Mouse (Mus musculus): ENCODE results near the gene Olig1. TPM values are rescaled to one million over a fixed set of nuclear protein-coding genes. Genes with fewer than 3 reads are reported as not detected.
"Not testable (repeated sequence)": the region's sequence is repeated elsewhere in the genome, so short reads cannot be mapped to it uniquely, and the experiment has no call there.

Olig1 gene
- polyA plus RNA-seq, 1 experiment, result not detected

DNA sequence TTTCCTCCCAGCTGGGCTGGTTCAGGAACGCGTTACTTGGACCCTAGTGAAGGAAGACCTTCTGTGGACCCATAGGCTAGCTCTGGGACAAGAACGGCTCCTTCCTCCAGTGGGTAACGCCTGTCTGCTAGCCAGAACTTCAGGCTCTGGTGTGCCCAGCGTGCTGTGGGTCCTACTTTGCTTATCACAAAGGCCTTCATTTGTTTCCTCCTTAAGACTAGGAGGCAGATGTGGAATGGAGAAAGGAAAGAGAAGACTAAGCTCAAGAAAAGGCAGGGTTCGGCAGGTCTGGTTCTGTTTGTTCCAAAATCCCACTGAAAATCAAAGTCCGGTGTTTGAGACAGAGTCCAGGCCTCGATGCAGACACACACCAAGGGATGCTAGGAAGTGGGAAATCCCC is 39.9 kb upstream of the Olig1 start:
- Histone ChIP-seq H3K36me3 (ENCODE audit: control insufficient read depth, insufficient read depth, low read length) (no peaks in the 10 kb centered on the region), H3K4me3 (ENCODE audit: low read depth, low read length) (no peak overlapping the region), H3K4me1 (ENCODE audit: control insufficient read depth, insufficient read depth, insufficient read length, low read length) (peaks cover 3% of the 10 kb centered on the region; the same call in 1 of the 2 replicates), H3K27ac (ENCODE audit: insufficient read depth, low read depth, low read length) (no peak overlapping the region), H3K27me3 (ENCODE audit: control insufficient read depth, insufficient read depth, low read length) (peaks cover 81% of the 10 kb centered on the region)
- TF ChIP-seq CTCF (IDR thresholded peaks at IDR 0.05; ENCODE audit: extremely low read depth, insufficient read length, insufficient replicate concordance, low read depth, low read length) (no peak), POLR2A (IDR thresholded peaks at IDR 0.05; ENCODE audit: low read depth, low read length) (no peak)
- WGBS, result 25% methylated on average over 8 of the region's 8 CpGs

DNA sequence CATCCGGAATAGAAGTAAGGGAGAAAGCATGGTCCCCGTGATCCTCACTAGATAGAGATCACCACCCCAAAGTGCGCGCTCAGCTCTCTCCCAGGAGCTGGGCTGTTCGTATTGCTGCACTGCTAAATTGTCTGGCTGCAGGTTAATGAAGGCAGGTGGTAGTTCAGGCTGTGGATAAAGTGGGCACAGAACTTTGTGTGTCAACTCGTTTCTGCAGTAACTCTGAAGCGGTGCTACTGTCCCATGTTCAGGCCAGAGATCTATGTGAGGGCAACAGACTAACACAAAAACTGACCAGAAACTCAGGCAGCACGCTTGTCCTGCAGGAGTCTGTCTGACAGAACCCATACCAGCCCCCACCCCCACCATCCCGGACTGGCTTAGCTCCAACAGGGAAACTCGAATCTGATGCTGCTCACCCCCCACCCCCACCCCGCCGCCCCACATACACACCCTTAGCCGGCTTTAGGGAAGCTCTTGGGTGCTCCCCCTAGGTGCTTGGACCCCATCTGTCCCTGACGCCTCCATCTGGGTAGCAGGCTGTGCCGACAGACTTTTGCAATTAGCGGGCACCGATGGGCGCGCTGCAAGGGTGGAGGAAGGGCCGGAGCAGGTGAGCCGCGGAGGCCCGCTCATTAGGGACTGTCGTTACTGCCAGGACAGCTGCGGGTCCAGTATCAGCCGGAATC is 37.6 kb upstream of the Olig1 start:
- Histone ChIP-seq H3K4me1 (ENCODE audit: control insufficient read depth, insufficient read depth, insufficient read length, low read length) (no peaks in the 10 kb centered on the region), H3K4me3 (ENCODE audit: low read depth, low read length) (no peak overlapping the region), H3K27ac (ENCODE audit: insufficient read depth, low read depth, low read length) (no peak overlapping the region), H3K27me3 (ENCODE audit: control insufficient read depth, insufficient read depth, low read length) (peaks cover 58% of the 10 kb centered on the region), H3K36me3 (ENCODE audit: control insufficient read depth, insufficient read depth, low read length) (no peaks in the 10 kb centered on the region)
- WGBS, result 9% methylated on average over 26 of the region's 26 CpGs
- TF ChIP-seq POLR2A (IDR thresholded peaks at IDR 0.05; ENCODE audit: low read depth, low read length) (no peak), CTCF (IDR thresholded peaks at IDR 0.05; ENCODE audit: extremely low read depth, insufficient read length, insufficient replicate concordance, low read depth, low read length) (no peak)

DNA sequence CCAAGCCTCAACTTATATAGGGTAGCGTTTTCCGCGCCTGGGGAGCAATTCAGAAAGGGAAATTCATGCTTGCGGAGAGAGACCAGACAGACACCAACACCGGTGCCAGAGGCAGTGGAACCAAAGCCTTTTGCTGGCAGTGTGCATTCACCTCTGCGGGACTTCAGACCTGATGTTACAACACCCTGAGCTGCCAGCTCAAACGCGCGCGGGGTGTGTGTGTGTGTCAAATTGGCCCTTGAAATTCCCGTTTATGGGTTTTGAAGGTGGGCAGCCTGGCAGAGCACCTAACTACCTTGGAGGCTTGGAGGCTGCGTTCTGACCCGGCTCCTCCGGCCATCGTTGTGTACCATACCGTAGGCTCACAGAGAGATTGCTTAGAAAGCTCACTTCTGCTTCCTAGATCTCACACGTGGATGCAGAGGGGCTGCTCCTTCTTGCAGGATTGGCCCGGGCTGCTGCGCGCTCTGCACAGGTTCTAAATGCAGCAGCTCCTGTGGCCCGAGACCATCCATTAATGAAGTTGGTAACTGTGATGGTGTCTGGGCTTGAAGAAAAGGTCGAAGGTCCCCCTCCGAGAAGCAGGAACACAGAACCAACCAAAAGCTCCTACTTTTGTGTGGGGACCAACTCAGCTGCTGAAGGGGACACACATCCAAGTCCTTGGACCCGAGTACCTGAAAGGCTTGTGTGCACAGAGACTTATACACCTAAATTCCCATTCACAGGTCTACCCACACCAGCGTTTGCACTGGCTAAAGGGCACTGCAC is 36.9 kb upstream of the Olig1 start:
- H3K36me3 ChIP-seq (ENCODE audit: control insufficient read depth, insufficient read depth, low read length), result no peaks in the 10 kb centered on the region
- H3K4me1 ChIP-seq (ENCODE audit: control insufficient read depth, insufficient read depth, insufficient read length, low read length), result no peaks in the 10 kb centered on the region
- WGBS, result 8% methylated on average over 25 of the region's 25 CpGs
- TF ChIP-seq CTCF (IDR thresholded peaks at IDR 0.05; ENCODE audit: extremely low read depth, insufficient read length, insufficient replicate concordance, low read depth, low read length) (no peak), POLR2A (IDR thresholded peaks at IDR 0.05; ENCODE audit: low read depth, low read length) (no peak)
- H3K27ac ChIP-seq (ENCODE audit: insufficient read depth, low read depth, low read length), result no peak overlapping the region
- H3K27me3 ChIP-seq (ENCODE audit: control insufficient read depth, insufficient read depth, low read length), result peaks cover 52% of the 10 kb centered on the region
- no peak overlapping the region for H3K4me3 ChIP-seq (ENCODE audit: low read depth, low read length)

DNA sequence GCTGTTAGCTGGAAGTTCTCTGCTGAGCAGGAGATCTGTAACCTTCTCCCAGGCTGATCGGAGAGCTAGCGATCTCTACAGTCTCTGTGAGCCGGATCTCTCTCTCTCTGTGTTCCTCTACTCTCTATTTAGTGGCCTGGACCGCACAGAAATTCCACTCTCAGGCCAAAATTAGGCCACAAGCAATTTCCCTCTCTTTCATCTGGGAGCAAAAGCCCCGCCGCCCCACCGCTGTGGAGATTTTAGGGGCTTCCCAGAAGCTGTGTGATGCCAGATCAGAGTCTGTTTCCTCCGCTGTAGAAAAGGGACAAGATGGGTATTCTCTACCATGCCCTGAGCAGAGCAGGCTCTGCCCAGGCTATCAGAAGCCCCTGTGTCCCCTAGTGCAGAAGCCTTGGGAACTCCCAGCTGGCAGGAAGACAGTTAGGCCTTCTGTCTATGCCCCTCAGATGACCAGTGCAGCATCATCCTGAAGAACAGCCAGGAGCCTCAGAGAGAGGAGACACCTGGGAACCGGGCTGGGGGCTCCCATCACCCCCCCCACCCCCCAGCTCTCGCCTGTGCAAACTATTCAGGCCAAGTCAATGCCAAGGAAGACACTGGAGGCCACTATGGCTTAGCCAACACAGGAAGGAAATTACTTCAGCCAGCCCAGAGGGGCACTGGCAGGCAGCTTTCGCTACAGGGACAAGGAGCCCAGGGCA is 36.2 kb upstream of the Olig1 start:
- Histone ChIP-seq H3K27me3 (ENCODE audit: control insufficient read depth, insufficient read depth, low read length) (peaks cover 45% of the 10 kb centered on the region), H3K27ac (ENCODE audit: insufficient read depth, low read depth, low read length) (no peak overlapping the region), H3K4me1 (ENCODE audit: control insufficient read depth, insufficient read depth, insufficient read length, low read length) (no peaks in the 10 kb centered on the region), H3K4me3 (ENCODE audit: low read depth, low read length) (no peak overlapping the region), H3K36me3 (ENCODE audit: control insufficient read depth, insufficient read depth, low read length) (no peaks in the 10 kb centered on the region)
- WGBS, result 37% methylated on average over 11 of the region's 11 CpGs
- TF ChIP-seq CTCF (IDR thresholded peaks at IDR 0.05; ENCODE audit: extremely low read depth, insufficient read length, insufficient replicate concordance, low read depth, low read length) (no peak), POLR2A (IDR thresholded peaks at IDR 0.05; ENCODE audit: low read depth, low read length) (no peak)

DNA sequence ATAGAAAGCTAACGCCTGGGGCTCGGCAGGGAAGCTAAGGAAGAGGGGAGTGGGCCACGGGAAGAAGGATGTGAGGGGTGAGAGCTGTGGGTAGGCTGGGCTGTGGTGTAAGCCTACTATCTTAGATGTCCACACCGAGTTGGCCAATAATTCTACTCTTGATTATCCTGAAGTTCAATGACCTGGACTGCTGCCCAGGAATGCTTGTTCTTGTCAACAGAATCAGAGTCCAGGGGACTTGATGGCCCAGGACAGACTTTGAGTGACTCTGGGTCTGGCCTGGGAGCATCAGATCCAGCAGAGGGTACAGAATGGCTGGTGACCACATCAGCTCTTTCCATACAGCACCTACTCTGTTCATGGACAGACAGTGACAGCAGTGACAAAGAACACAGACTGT is 30.5 kb upstream of the Olig1 start:
- WGBS, result 34% methylated on average over 4 of the region's 4 CpGs
- no peaks in the 10 kb centered on the region for H3K4me1 ChIP-seq (ENCODE audit: control insufficient read depth, insufficient read depth, insufficient read length, low read length)
- no peaks in the 10 kb centered on the region; the same call in 1 of the 2 replicates for H3K27me3 ChIP-seq (ENCODE audit: control insufficient read depth, insufficient read depth, low read length)
- H3K27ac ChIP-seq (ENCODE audit: insufficient read depth, low read depth, low read length), result no peak overlapping the region
- no peak for TF ChIP-seq CTCF (IDR thresholded peaks at IDR 0.05; ENCODE audit: extremely low read depth, insufficient read length, insufficient replicate concordance, low read depth, low read length)
- no peak for TF ChIP-seq POLR2A (IDR thresholded peaks at IDR 0.05; ENCODE audit: low read depth, low read length)
- no peaks in the 10 kb centered on the region for H3K36me3 ChIP-seq (ENCODE audit: control insufficient read depth, insufficient read depth, low read length)
- H3K4me3 ChIP-seq (ENCODE audit: low read depth, low read length), result no peak overlapping the region

DNA sequence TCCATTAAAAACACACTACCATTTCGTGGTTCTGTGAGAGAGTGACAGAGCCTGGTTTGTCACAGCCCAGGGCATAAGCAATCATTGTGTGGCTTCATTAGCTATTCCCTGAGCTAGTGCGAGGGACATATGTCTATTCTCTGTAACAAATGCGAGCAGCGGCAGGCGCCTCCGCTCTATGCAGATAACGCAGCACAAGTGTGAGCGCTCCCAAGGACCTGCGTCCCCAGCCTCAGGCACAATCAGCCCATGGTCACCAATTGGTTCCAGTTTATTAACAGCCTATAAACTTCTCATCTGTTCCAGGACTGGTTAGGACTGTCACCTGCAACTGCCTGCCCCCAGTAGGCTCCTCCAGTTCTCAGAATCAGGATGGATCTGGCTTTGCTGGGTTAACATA is 23.3 kb upstream of the Olig1 start:
- Histone ChIP-seq H3K27me3 (ENCODE audit: control insufficient read depth, insufficient read depth, low read length) (peaks cover 3% of the 10 kb centered on the region; the same call in 1 of the 2 replicates), H3K36me3 (ENCODE audit: control insufficient read depth, insufficient read depth, low read length) (no peaks in the 10 kb centered on the region), H3K27ac (ENCODE audit: insufficient read depth, low read depth, low read length) (no peak overlapping the region), H3K4me1 (ENCODE audit: control insufficient read depth, insufficient read depth, insufficient read length, low read length) (no peaks in the 10 kb centered on the region), H3K4me3 (ENCODE audit: low read depth, low read length) (no peak overlapping the region)
- WGBS, result 79% methylated on average over 9 of the region's 9 CpGs
- TF ChIP-seq POLR2A (IDR thresholded peaks at IDR 0.05; ENCODE audit: low read depth, low read length) (no peak), CTCF (IDR thresholded peaks at IDR 0.05; ENCODE audit: extremely low read depth, insufficient read length, insufficient replicate concordance, low read depth, low read length) (no peak)

DNA sequence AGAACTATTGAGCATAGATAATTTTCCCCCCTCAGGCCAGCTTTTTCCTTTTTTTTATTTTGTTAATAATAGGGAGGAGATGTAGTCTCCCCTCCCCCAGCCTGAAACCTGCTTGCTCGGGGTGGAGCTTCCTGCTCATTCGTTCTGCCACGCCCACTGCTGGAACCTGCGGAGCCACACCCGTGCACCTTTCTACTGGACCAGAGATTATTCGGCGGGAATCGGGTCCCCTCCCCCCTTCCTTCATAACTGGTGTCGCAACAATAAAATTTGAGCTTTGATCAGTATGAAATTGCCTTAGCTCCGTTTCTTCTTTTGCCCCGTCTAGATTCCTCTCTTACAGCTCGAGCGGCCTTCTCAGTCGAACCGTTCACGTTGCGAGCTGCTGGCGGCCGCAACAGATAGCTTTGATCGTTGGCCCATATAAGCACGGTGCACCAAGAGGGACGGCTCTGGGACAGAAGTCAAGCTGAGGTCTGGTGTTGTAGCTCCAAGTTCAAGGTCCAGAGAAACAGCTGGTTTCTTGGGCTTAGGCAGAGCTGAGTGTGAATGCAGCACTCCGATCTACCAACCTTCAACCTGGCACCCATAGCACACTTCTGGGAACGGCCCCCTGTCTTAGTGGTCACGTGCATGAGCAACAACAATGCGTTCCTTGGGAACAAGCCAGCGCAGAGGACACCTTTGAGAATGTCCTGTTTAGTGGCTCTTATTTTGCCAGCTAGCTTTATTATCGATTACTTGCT is 14.0 kb upstream of the Olig1 start:
- H3K27ac ChIP-seq (ENCODE audit: insufficient read depth, low read depth, low read length), result peak overlapping the region; percentile 32
- not testable (repeated sequence) for H3K27me3 ChIP-seq (ENCODE audit: control insufficient read depth, insufficient read depth, low read length); H3K36me3 ChIP-seq (ENCODE audit: control insufficient read depth, insufficient read depth, low read length)
- H3K4me1 ChIP-seq (ENCODE audit: control insufficient read depth, insufficient read depth, insufficient read length, low read length), result peaks cover 15% of the 10 kb centered on the region; the same call in 1 of the 2 replicates
- H3K4me3 ChIP-seq (ENCODE audit: low read depth, low read length), result peak overlapping the region; percentile 22
- WGBS, result 4% methylated on average over 19 of the region's 28 CpGs

Measured in small intestine, adult 2 months (tissue).